Mouse (Mus musculus) kidney, postnatal 0 days (tissue): ENCODE results near the gene Ccdc86. TPM values are rescaled to one million over a fixed set of nuclear protein-coding genes. Genes with fewer than 3 reads are reported as not detected.
A peak's percentile ranks its signal among the peaks of the same experiment; 100 is the strongest.

Experiments
- ATAC-seq: fragments of 200-750 bp; cut with Nextera tagmentation; replicated peaks from 2 replicates; pipeline ENCODE4 v1.8.0; 2017; ENCODE audit warnings: low read depth, moderate number of reproducible peaks, moderate TSS enrichment, moderate library complexity; ENCODE audit not compliant: low FRiP score
- DNase-seq: peaks from one replicate; pipeline ENCODE4 v3.0.0-alpha.2; 2016; ENCODE audit warnings: low spot score
- H3K27ac ChIP-seq: fragments of 300-500 bp; sonication (generic); 2 replicates; pipeline ENCODE4 v1.5.1; 2014; ENCODE audit warnings: mild to moderate bottlenecking
- H3K27me3 ChIP-seq: fragments of 300-500 bp; sonication (generic); 2 replicates; pipeline ENCODE4 v1.6.1; 2014; ENCODE audit warnings: low read length, mixed read lengths; ENCODE audit not compliant: insufficient read depth
- H3K36me3 ChIP-seq: fragments of 300-500 bp; sonication (generic); 2 replicates; pipeline ENCODE4 v1.6.1; 2014; ENCODE audit warnings: low read length, mixed read lengths; ENCODE audit not compliant: insufficient read depth
- H3K4me1 ChIP-seq: fragments of 300-500 bp; sonication (generic); replicated peaks from 2 replicates; pipeline ENCODE4 v1.6.1; 2014; ENCODE audit warnings: antibody characterized with exemption, low read length, mixed read lengths; ENCODE audit not compliant: insufficient read depth
- H3K4me2 ChIP-seq: fragments of 300-500 bp; sonication (generic); 2 replicates; pipeline ENCODE4 v1.6.1; 2014; ENCODE audit warnings: mild to moderate bottlenecking, low read length, moderate library complexity, mixed read lengths
- H3K4me3 ChIP-seq: fragments of 300-500 bp; sonication (generic); replicated peaks from 2 replicates; pipeline ENCODE4 v1.5.1; 2014; ENCODE audit warnings: low read depth, low read length
- H3K9ac ChIP-seq: fragments of 300-500 bp; sonication (generic); 2 replicates; pipeline ENCODE4 v1.6.1; 2014; ENCODE audit warnings: low read depth, low read length
- H3K9me3 ChIP-seq: fragments of 300-500 bp; sonication (generic); replicated peaks from 2 replicates; pipeline ENCODE4 v1.6.1; 2016; ENCODE audit warnings: low read length, inconsistent platforms, mixed read lengths
- CTCF ChIP-seq: IDR thresholded peaks from 2 replicates; pipeline ENCODE4 v1.5.1; 2016; ENCODE audit warnings: antibody characterized with exemption, low read depth, mild to moderate bottlenecking, moderate library complexity
- WGBS: fragments of 180-500 bp; shearing (Covaris S2); extraction: QIAGEN DNeasy Blood & Tissue Kit; methylation state at CpG from one replicate; pipeline ENCODE4 v1.1.7; 2014; 5-methylcytosine and 5-hydroxymethylcytosine counted together
- polyA plus RNA-seq: library from polyadenylated mRNA; unstranded; fragments of >200 nt; fragmentation: Nextera tagmentation; extraction: Ambion mirVana; gene quantifications from 2 replicates; pipeline ENCODE4 v1.2.1, GENCODE M21; 2015

The Ccdc86 gene
- polyA plus RNA-seq, 1 experiment from 2014 or later, result 22.9 TPM

DNA sequence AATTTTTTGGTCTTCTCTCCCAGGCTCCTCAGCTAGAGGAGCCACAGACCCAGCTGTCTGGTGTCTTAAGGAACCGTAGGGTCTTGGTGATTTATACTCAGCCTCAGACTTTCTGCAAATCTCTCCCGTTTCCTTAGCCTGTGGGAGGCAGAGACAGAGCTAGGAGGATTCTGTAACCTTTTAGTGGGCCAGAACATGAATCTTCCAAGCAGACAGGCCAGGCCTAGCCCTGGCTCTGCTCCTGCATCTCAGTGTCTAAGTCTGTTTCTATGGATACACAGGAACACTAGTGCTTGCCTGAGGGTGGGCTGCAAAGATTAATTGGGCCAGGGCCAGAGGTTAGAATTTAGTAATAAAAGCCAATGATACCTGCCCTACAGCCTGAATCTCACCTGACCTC lies 24.1 kb upstream of the Ccdc86 start:
- no peak overlapping the region for H3K4me3 ChIP-seq
- H3K27ac ChIP-seq, result no peak overlapping the region
- peaks cover 7% of the 10 kb centered on the region; the same call in 1 of the 2 replicates for H3K4me1 ChIP-seq
- ATAC-seq (peak; percentile 38; the same call in 1 of the 2 replicates), DNase-seq (peak; percentile 79)
- TF ChIP-seq CTCF, result no peak
- no peak overlapping the region for H3K9ac ChIP-seq
- no peaks in the 10 kb centered on the region for H3K9me3 ChIP-seq
- no peak overlapping the region for H3K4me2 ChIP-seq
- H3K36me3 ChIP-seq, result no peaks in the 10 kb centered on the region
- H3K27me3 ChIP-seq, result no peaks in the 10 kb centered on the region
- WGBS, result 11% methylated on average over 2 of the region's 2 CpGs

GRCm38 (mm10) chr19:10972660-10973059 lies 23.6 kb upstream of the Ccdc86 start:
- no peak overlapping the region for H3K4me3 ChIP-seq
- no peak overlapping the region for H3K27ac ChIP-seq
- H3K9me3 ChIP-seq, result no peaks in the 10 kb centered on the region
- ATAC-seq (no peak), DNase-seq (no peak)
- no peaks in the 10 kb centered on the region for H3K27me3 ChIP-seq
- H3K4me1 ChIP-seq, result peaks cover 7% of the 10 kb centered on the region; the same call in 1 of the 2 replicates
- no peaks in the 10 kb centered on the region for H3K36me3 ChIP-seq
- no peak overlapping the region for H3K9ac ChIP-seq
- H3K4me2 ChIP-seq, result no peak overlapping the region
- WGBS, result 74% methylated on average over 3 of the region's 3 CpGs
- no peak for TF ChIP-seq CTCF

DNA sequence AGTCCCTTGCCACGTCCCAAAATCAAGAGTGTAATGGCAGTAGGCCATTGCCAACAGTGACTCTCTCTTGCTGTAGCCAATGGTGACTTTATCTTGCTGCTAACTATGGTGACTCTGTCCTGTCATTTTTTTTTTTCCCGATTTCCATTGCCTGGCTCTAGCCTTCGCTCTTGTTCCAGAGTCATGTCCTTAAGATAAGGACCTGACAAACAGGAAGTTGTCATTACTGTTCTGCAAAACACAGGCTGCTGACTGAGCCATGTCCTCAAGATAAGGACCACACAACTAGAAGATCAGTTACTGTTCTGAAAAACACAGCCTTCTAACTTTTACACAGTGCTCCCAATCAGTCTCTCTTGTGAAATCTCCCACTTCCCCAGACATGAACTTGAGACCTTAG lies 21.4 kb upstream of the Ccdc86 start:
- H3K9ac ChIP-seq, result no peak overlapping the region
- H3K4me3 ChIP-seq, result no peak overlapping the region
- no peaks in the 10 kb centered on the region for H3K36me3 ChIP-seq
- no peak overlapping the region for H3K27ac ChIP-seq
- 71% methylated on average over 3 of the region's 3 CpGs for WGBS
- no peak overlapping the region for H3K4me2 ChIP-seq
- H3K9me3 ChIP-seq, result no peaks in the 10 kb centered on the region
- no peak for DNase-seq
- TF ChIP-seq CTCF, result no peak
- H3K4me1 ChIP-seq, result peaks cover 7% of the 10 kb centered on the region; the same call in 1 of the 2 replicates
- no peaks in the 10 kb centered on the region for H3K27me3 ChIP-seq
- no peak for ATAC-seq

GRCm38 (mm10) chr19:10968578-10968977 lies 19.5 kb upstream of the Ccdc86 start:
- DNase-seq (no peak), ATAC-seq (no peak)
- no peaks in the 10 kb centered on the region for H3K36me3 ChIP-seq
- no peaks in the 10 kb centered on the region for H3K9me3 ChIP-seq
- no peak overlapping the region for H3K4me2 ChIP-seq
- H3K9ac ChIP-seq, result no peak overlapping the region
- TF ChIP-seq CTCF, result no peak
- H3K27ac ChIP-seq, result no peak overlapping the region
- no peaks in the 10 kb centered on the region for H3K27me3 ChIP-seq
- no peak overlapping the region for H3K4me3 ChIP-seq
- 91% methylated on average over 7 of the region's 7 CpGs for WGBS
- peaks cover 1% of the 10 kb centered on the region; the same call in 1 of the 2 replicates for H3K4me1 ChIP-seq

GRCm38 (mm10) chr19:10965721-10966120 lies 16.7 kb upstream of the Ccdc86 start:
- Histone ChIP-seq H3K9ac (no peak overlapping the region), H3K4me1 (no peaks in the 10 kb centered on the region), H3K27ac (no peak overlapping the region), H3K4me3 (no peak overlapping the region), H3K9me3 (no peaks in the 10 kb centered on the region), H3K36me3 (no peaks in the 10 kb centered on the region), H3K4me2 (no peak overlapping the region), H3K27me3 (no peaks in the 10 kb centered on the region)
- no peak for TF ChIP-seq CTCF
- WGBS, result 92% methylated on average over 7 of the region's 7 CpGs
- DNase-seq (no peak), ATAC-seq (no peak)

DNA sequence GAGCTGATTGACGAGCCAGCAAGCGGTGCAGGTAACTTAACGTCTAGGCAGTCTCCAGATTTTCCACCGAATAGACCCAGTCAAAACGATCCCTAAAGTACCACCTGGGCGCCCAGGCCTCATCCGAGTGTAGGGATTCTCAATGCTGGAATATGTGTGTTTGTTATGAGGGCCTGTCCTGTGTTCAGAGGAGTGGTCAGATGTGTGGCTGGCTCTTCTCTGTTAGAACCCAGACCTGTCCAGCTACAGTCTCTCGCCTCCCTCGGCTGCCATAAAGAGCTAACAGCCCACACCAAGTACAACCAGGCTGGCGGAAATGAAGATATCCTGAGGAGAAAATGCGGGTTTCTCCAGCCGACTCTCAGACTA lies 10.9 kb upstream of the Ccdc86 start:
- Histone ChIP-seq H3K4me1 (no peaks in the 10 kb centered on the region), H3K4me2 (no peak overlapping the region), H3K9ac (no peak overlapping the region), H3K27ac (no peak overlapping the region), H3K4me3 (no peak overlapping the region), H3K27me3 (no peaks in the 10 kb centered on the region), H3K36me3 (no peaks in the 10 kb centered on the region), H3K9me3 (no peaks in the 10 kb centered on the region)
- ATAC-seq (no peak; the same call in 1 of the 2 replicates), DNase-seq (no peak)
- no peak for TF ChIP-seq CTCF
- 47% methylated on average over 12 of the region's 12 CpGs for WGBS
